ENCODE assay signal across 7 mouse cellular contexts in the genomic region with DNA sequence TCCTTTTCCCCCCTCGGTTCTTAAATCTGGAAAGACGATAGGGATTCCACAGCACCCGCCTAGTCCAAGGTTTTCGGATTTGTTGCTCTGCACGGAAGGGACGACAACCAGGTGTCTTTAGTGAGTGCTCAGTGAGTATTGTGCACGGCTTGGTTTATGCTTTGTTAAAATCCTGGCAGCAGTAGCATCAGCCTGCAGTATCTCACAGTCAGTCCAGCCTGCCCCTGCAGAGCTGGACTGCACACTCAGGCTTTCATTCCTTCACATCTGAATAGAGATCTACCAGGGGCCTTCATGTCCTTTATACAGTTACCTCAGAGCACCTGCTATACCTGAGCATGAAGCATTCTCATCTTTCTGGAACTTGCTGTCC. TPM values are rescaled to one million over a fixed set of nuclear protein-coding genes. Genes with fewer than 3 reads are reported as not detected.
DNase-seq lines count a peak whose midpoint lies in the region; ATAC-seq and TF ChIP-seq lines count a peak whose summit lies in the region.

No protein-coding gene starts in this region.

- no peak; the same call in 1 of the 2 replicates for ATAC-seq in forebrain, embryonic 11.5 days (replicated peaks; ENCODE audit: low FRiP score)
- ATAC-seq in liver, embryonic 13.5 days (ENCODE audit: low read depth) = peak; percentile 50

- H3K4me3 ChIP-seq in spleen, adult 2 months (ENCODE audit: extremely low read depth, insufficient read depth, insufficient read length) = peak overlapping the region; percentile 84
- H3K4me3 ChIP-seq in forebrain, embryonic 11.5 days (ENCODE audit: low read depth, low read length) = peak overlapping the region; percentile 57
- peak overlapping the region; percentile 82 for H3K4me3 ChIP-seq in liver, embryonic 13.5 days (replicated peaks)

- peak overlapping the region; percentile 77 for H3K9ac ChIP-seq in forebrain, embryonic 11.5 days (ENCODE audit: low read length)
- peak overlapping the region; percentile 77 for H3K9ac ChIP-seq in liver, embryonic 13.5 days

- H3K9me3 ChIP-seq in forebrain, embryonic 11.5 days (ENCODE audit: control insufficient read depth, low read length) = no peaks in the 10 kb centered on the region
- no peaks in the 10 kb centered on the region for H3K9me3 ChIP-seq in liver, embryonic 13.5 days (replicated peaks)

- TF ChIP-seq POLR2A in spleen, adult 2 months (IDR thresholded peaks at IDR 0.05; ENCODE audit: low read depth, low read length) = no peak

- no peaks in the 10 kb centered on the region for H3K27me3 ChIP-seq in spleen, adult 2 months (ENCODE audit: control insufficient read depth, insufficient read depth, low read length)
- H3K27me3 ChIP-seq in forebrain, embryonic 11.5 days (ENCODE audit: control insufficient read depth, insufficient read depth, low read length) = no peaks in the 10 kb centered on the region
- H3K27me3 ChIP-seq in liver, embryonic 13.5 days = no peaks in the 10 kb centered on the region

- peaks cover 2% of the 10 kb centered on the region; the same call in 1 of the 2 replicates for H3K4me1 ChIP-seq in spleen, adult 2 months (ENCODE audit: control insufficient read depth, insufficient read depth, insufficient read length)
- H3K4me1 ChIP-seq in forebrain, embryonic 11.5 days (replicated peaks; ENCODE audit: control insufficient read depth, insufficient read depth, low read length) = peaks cover 9% of the 10 kb centered on the region; the same call in 1 of the 2 replicates
- H3K4me1 ChIP-seq in liver, embryonic 13.5 days (replicated peaks) = peaks cover 25% of the 10 kb centered on the region

- 0 out of 2 replicates have a peak overlapping the region, but pooled peaks have one; percentile 52 for H3K27ac ChIP-seq in spleen, adult 2 months (ENCODE audit: insufficient read depth, low read length)
- H3K27ac ChIP-seq in forebrain, embryonic 11.5 days (ENCODE audit: low read depth, low read length) = no peak overlapping the region
- no peak overlapping the region for H3K27ac ChIP-seq in liver, embryonic 13.5 days

- DNase-seq in spleen, adult 2 months (ENCODE audit: low read depth in 1 of 2, low spot score in 2 of 2) = no peak
- no peak for DNase-seq in spleen, postnatal 10 days (ENCODE audit: low spot score in 2 of 2)
- DNase-seq in forebrain, embryonic 11.5 days (ENCODE audit: low spot score) = no peak
- DNase-seq in liver, embryonic 13.5 days = no peak
- DNase-seq in adrenal gland, postnatal 14 days = no peak
- DNase-seq in urinary bladder, postnatal 25 days (ENCODE audit: low spot score) = no peak
- no peak for DNase-seq in testis, postnatal 14 days (ENCODE audit: low spot score)

- 1% methylated on average over 7 of the region's 7 CpGs for WGBS in spleen, adult 2 months
- under 1% methylated on average over 7 of the region's 7 CpGs for WGBS in forebrain, embryonic 11.5 days
- 1% methylated on average over 7 of the region's 7 CpGs for WGBS in liver, embryonic 13.5 days (ENCODE audit: insufficient replicate concordance)

- H3K4me2 ChIP-seq in forebrain, embryonic 11.5 days (ENCODE audit: low read depth, low read length, severe bottlenecking) = peak overlapping the region; percentile 85
- H3K4me2 ChIP-seq in liver, embryonic 13.5 days = peak overlapping the region; percentile 87

- H3K36me3 ChIP-seq in spleen, adult 2 months (ENCODE audit: control insufficient read depth, insufficient read depth, low read length) = 0 out of 2 replicates have a peak, but pooled peaks cover 2% of the 10 kb centered on the region
- H3K36me3 ChIP-seq in forebrain, embryonic 11.5 days (ENCODE audit: control insufficient read depth, insufficient read depth, low read length) = no peaks in the 10 kb centered on the region
- no peaks in the 10 kb centered on the region for H3K36me3 ChIP-seq in liver, embryonic 13.5 days

- TF ChIP-seq CTCF in spleen, adult 2 months (IDR thresholded peaks at IDR 0.05; ENCODE audit: extremely low read depth, insufficient read depth, insufficient read length, insufficient replicate concordance) = no peak

RNA-seq across cellular contexts. Expression of a gene that starts 0.3 kb away (rescaled TPM):
- polyA plus RNA-seq in spleen, adult 2 months (2012; rRNA removed) = 31.6 and 44.3 TPM in 2 replicates
- polyA plus RNA-seq in forebrain, embryonic 11.5 days (2014; fragmentation: Nextera tagmentation; extraction: Ambion mirVana) = 76.4 and 81.0 TPM in 2 replicates
- 20.8 and 22.8 TPM in 2 replicates for polyA plus RNA-seq in liver, embryonic 13.5 days (2015; fragmentation: Nextera tagmentation; extraction: Ambion mirVana)
- total RNA-seq in adrenal gland, postnatal 14 days (2021) = 48.6 and 55.9 TPM in 2 replicates

RNA-seq across cellular contexts. Expression of a gene that starts 49.5 kb away (rescaled TPM):
- 108 and 116 TPM in 2 replicates for polyA plus RNA-seq in spleen, adult 2 months (2012; rRNA removed)
- 69.4 and 73.9 TPM in 2 replicates for polyA plus RNA-seq in forebrain, embryonic 11.5 days (2014; fragmentation: Nextera tagmentation; extraction: Ambion mirVana)
- 29.1 and 35.8 TPM in 2 replicates for polyA plus RNA-seq in liver, embryonic 13.5 days (2015; fragmentation: Nextera tagmentation; extraction: Ambion mirVana)
- 125 and 139 TPM in 2 replicates for total RNA-seq in adrenal gland, postnatal 14 days (2021)
